Mouse (Mus musculus) liver, embryonic 11.5 days (tissue): Measurements from ENCODE around the gene Bcl2l12. TPM values are rescaled to one million over a fixed set of nuclear protein-coding genes. Genes with fewer than 3 reads are reported as not detected.
A peak's percentile ranks its signal among the peaks of the same experiment; 100 is the strongest.
"Not testable (repeated sequence)": the region's sequence is repeated elsewhere in the genome, so short reads cannot be mapped to it uniquely, and the experiment has no call there.

Source experiments
- ATAC-seq: fragments of 200-750 bp; cut with Nextera tagmentation; replicated peaks from 2 replicates; pipeline ENCODE4 v1.8.0; 2017; ENCODE audit warnings: moderate number of reproducible peaks, mild to moderate bottlenecking, moderate TSS enrichment, moderate library complexity; ENCODE audit not compliant: low FRiP score
- DNase-seq: peaks from one replicate; pipeline ENCODE4 v3.0.0-alpha.2; 2017; ENCODE audit warnings: low spot score
- H3K27ac ChIP-seq: fragments of 300-500 bp; sonication (generic); 2 replicates; pipeline ENCODE4 v1.5.1; 2014; ENCODE audit warnings: mild to moderate bottlenecking, low read depth, low read length, control low read depth
- H3K27me3 ChIP-seq: fragments of 300-500 bp; sonication (generic); replicated peaks from 2 replicates; pipeline ENCODE4 v1.6.1; 2014; ENCODE audit warnings: low read length, mixed read lengths; ENCODE audit not compliant: control insufficient read depth, insufficient read depth
- H3K36me3 ChIP-seq: fragments of 300-500 bp; sonication (generic); 2 replicates; pipeline ENCODE4 v1.6.1; 2014; ENCODE audit warnings: mild to moderate bottlenecking, low read length, moderate library complexity, mixed read lengths; ENCODE audit not compliant: control insufficient read depth, insufficient read depth
- H3K4me1 ChIP-seq: fragments of 300-500 bp; sonication (generic); replicated peaks from 2 replicates; pipeline ENCODE4 v1.6.1; 2014; ENCODE audit warnings: low read length, mixed read lengths; ENCODE audit not compliant: control insufficient read depth, insufficient read depth
- H3K4me2 ChIP-seq: fragments of 300-500 bp; sonication (generic); 2 replicates; pipeline ENCODE4 v1.6.1; 2014; ENCODE audit warnings: mild to moderate bottlenecking, control low read depth, moderate library complexity
- H3K4me3 ChIP-seq: fragments of 300-500 bp; sonication (generic); 2 replicates; pipeline ENCODE4 v1.5.1; 2014; ENCODE audit warnings: low read depth, low read length, control low read depth
- H3K9ac ChIP-seq: fragments of 300-500 bp; sonication (generic); 2 replicates; pipeline ENCODE4 v1.6.1; 2014; ENCODE audit warnings: low read depth, low read length, control low read depth
- H3K9me3 ChIP-seq: fragments of 300-500 bp; sonication (generic); 2 replicates; pipeline ENCODE4 v1.6.1; 2016; ENCODE audit warnings: low read length, inconsistent platforms, mixed read lengths; ENCODE audit not compliant: control insufficient read depth
- WGBS: fragments of 180-500 bp; shearing (Covaris S2); extraction: QIAGEN DNeasy Blood & Tissue Kit; methylation state at CpG from one replicate; pipeline ENCODE4 v1.1.7; 2014; 5-methylcytosine and 5-hydroxymethylcytosine counted together
- polyA plus RNA-seq: library from polyadenylated mRNA; unstranded; fragments of >200 nt; fragmentation: Nextera tagmentation; extraction: Ambion mirVana; gene quantifications from 2 replicates; pipeline ENCODE4 v1.2.1, GENCODE M21; 2014

The Bcl2l12 gene
- polyA plus RNA-seq, 1 experiment from 2014 or later, result 39.6 TPM

- WGBS, result 81% methylated on average over 15 of the region's 15 CpGs
- Histone ChIP-seq H3K4me2 (no peak overlapping the region), H3K9ac (no peak overlapping the region), H3K4me1 (no peaks in the 10 kb centered on the region; the same call in 1 of the 2 replicates), H3K27me3 (0 out of 2 replicates have a peak, but pooled peaks cover 6% of the 10 kb centered on the region), H3K9me3 (no peaks in the 10 kb centered on the region), H3K27ac (no peak overlapping the region), H3K36me3 (peaks cover 18% of the 10 kb centered on the region), H3K4me3 (no peak overlapping the region)
- DNase-seq (no peak), ATAC-seq (no peak)
These were observed 26.1 kb upstream of the Bcl2l12 start for GRCm38 (mm10) chr7:45024281-45025248.

- not testable (repeated sequence) for H3K4me3 ChIP-seq, DNase-seq, ATAC-seq, H3K9me3 ChIP-seq, H3K4me1 ChIP-seq, H3K9ac ChIP-seq, H3K27ac ChIP-seq, H3K4me2 ChIP-seq, H3K27me3 ChIP-seq
- peaks cover 13% of the 10 kb centered on the region for H3K36me3 ChIP-seq
- WGBS, result 73% methylated on average over 5 of the region's 5 CpGs
These were observed 25.2 kb upstream of the Bcl2l12 start for GRCm38 (mm10) chr7:45023711-45024110.

- ATAC-seq (no peak), DNase-seq (no peak)
- Histone ChIP-seq H3K9ac (no peak overlapping the region), H3K27ac (no peak overlapping the region), H3K36me3 (no peaks in the 10 kb centered on the region), H3K4me3 (no peak overlapping the region), H3K4me2 (no peak overlapping the region), H3K4me1 (peaks cover 3% of the 10 kb centered on the region), H3K27me3 (0 out of 2 replicates have a peak, but pooled peaks cover 6% of the 10 kb centered on the region), H3K9me3 (no peaks in the 10 kb centered on the region)
- WGBS, result 66% methylated on average over 9 of the region's 9 CpGs
These were observed 21.7 kb upstream of the Bcl2l12 start for GRCm38 (mm10) chr7:45020225-45020624.

- ATAC-seq, result no peak
- Histone ChIP-seq H3K4me2 (peak overlapping the region; percentile 86), H3K27ac (no peak overlapping the region), H3K4me3 (peak overlapping the region; percentile 18; the same call in 1 of the 2 replicates), H3K27me3 (0 out of 2 replicates have a peak, but pooled peaks cover 6% of the 10 kb centered on the region), H3K36me3 (no peaks in the 10 kb centered on the region), H3K9ac (no peak overlapping the region), H3K4me1 (peaks cover 13% of the 10 kb centered on the region), H3K9me3 (no peaks in the 10 kb centered on the region)
- no peak for DNase-seq
- 28% methylated on average over 8 of the region's 8 CpGs for WGBS
These were observed 20.6 kb upstream of the Bcl2l12 start for GRCm38 (mm10) chr7:45019031-45019571.

GRCm38 (mm10) chr7:45017242-45018061 is 18.9 kb upstream of the Bcl2l12 start, which contains the start of gene Rras:
Rras (plus strand) TSS chr7:45017961.
- 0 out of 2 replicates have a peak, but pooled peaks cover 6% of the 10 kb centered on the region for H3K27me3 ChIP-seq

GRCm38 (mm10) chr7:45016761-45017160 is 18.2 kb upstream of the Bcl2l12 start:
- H3K27me3 ChIP-seq, result 0 out of 2 replicates have a peak, but pooled peaks cover 6% of the 10 kb centered on the region
- H3K27ac ChIP-seq, result peak overlapping the region; percentile 96
- no peaks in the 10 kb centered on the region for H3K9me3 ChIP-seq
- H3K36me3 ChIP-seq, result peaks cover 12% of the 10 kb centered on the region
- WGBS, result 2% methylated on average over 4 of the region's 4 CpGs
- H3K9ac ChIP-seq, result peak overlapping the region; percentile 69
- H3K4me1 ChIP-seq, result peaks cover 26% of the 10 kb centered on the region
- ATAC-seq (no peak), DNase-seq (no peak)
- peak overlapping the region; percentile 86 for H3K4me2 ChIP-seq
- peak overlapping the region; percentile 92 for H3K4me3 ChIP-seq

More at GRCm38 (mm10) chr7:45017242-45018061, 18.9 kb upstream of the Bcl2l12 start, which contains the start of gene Rras:
- Histone ChIP-seq H3K36me3 (peaks cover 5% of the 10 kb centered on the region), H3K4me2 (peak within 1 kb of the TSS; percentile 86), H3K9ac (peak within 1 kb of the TSS; percentile 69), H3K4me1 (peaks cover 26% of the 10 kb centered on the region), H3K9me3 (no peaks in the 10 kb centered on the region), H3K4me3 (peak within 1 kb of the TSS; percentile 92), H3K27ac (peak within 1 kb of the TSS; percentile 96)
- ATAC-seq (peak; percentile 88), DNase-seq (peak; percentile 86)
- under 1% methylated on average over 36 of the region's 36 CpGs for WGBS

- Histone ChIP-seq H3K36me3 (peaks cover 18% of the 10 kb centered on the region), H3K9me3 (no peaks in the 10 kb centered on the region), H3K9ac (peak within 1 kb of the TSS; percentile 96), H3K4me2 (peak within 1 kb of the TSS; percentile 86), H3K4me1 (peaks cover 26% of the 10 kb centered on the region), H3K27ac (peak within 1 kb of the TSS; percentile 96), H3K27me3 (0 out of 2 replicates have a peak, but pooled peaks cover 5% of the 10 kb centered on the region), H3K4me3 (peak within 1 kb of the TSS; percentile 92)
- DNase-seq (peak; percentile 99), ATAC-seq (peak; percentile 84)
- under 1% methylated on average over 68 of the region's 69 CpGs for WGBS
These were observed 17.6 kb upstream of the Bcl2l12 start, which contains the start of gene Scaf1 for GRCm38 (mm10) chr7:45015957-45016612. Scaf1 (minus strand) TSS chr7:45016363.
